In genomic region chr8:120216855-120217830, GRCm38 (mm10) we compare ENCODE assay signal across 8 mouse cellular contexts. TPM values are rescaled to one million over a fixed set of nuclear protein-coding genes. Genes with fewer than 3 reads are reported as not detected.
DNase-seq lines count a peak whose midpoint lies in the region; ATAC-seq lines count a peak whose summit lies in the region.

No protein-coding gene starts in this region.

- H3K36me3 ChIP-seq in embryonic facial prominence, embryonic 14.5 days (ENCODE audit: control insufficient read depth, insufficient read depth, low read length): no peaks in the 10 kb centered on the region
- no peaks in the 10 kb centered on the region for H3K36me3 ChIP-seq in limb, embryonic 12.5 days
- H3K36me3 ChIP-seq in neural tube, embryonic 11.5 days (ENCODE audit: control insufficient read depth, insufficient read depth, low read length): no peaks in the 10 kb centered on the region

- peak overlapping the region; percentile 35 for H3K4me2 ChIP-seq in embryonic facial prominence, embryonic 14.5 days (ENCODE audit: low read depth, low read length)
- H3K4me2 ChIP-seq in limb, embryonic 12.5 days: peak overlapping the region; percentile 26; the same call in 1 of the 2 replicates
- H3K4me2 ChIP-seq in neural tube, embryonic 11.5 days (ENCODE audit: low read depth): no peak overlapping the region

- WGBS in embryonic facial prominence, embryonic 14.5 days: 16% methylated on average over 11 of the region's 13 CpGs
- WGBS in limb, embryonic 12.5 days: 12% methylated on average over 13 of the region's 13 CpGs
- 18% methylated on average over 13 of the region's 13 CpGs for WGBS in neural tube, embryonic 11.5 days

- peak overlapping the region; percentile 85 for H3K27ac ChIP-seq in embryonic facial prominence, embryonic 14.5 days (replicated peaks; ENCODE audit: low read depth, low read length)
- H3K27ac ChIP-seq in limb, embryonic 12.5 days: peak overlapping the region; percentile 92
- no peak overlapping the region for H3K27ac ChIP-seq in neural tube, embryonic 11.5 days (ENCODE audit: low read depth, low read length)

- intact Hi-C loops in heart, postnatal 25 days (cut with DNase I): no loop called here

- H3K9ac ChIP-seq in embryonic facial prominence, embryonic 14.5 days (ENCODE audit: low read depth, low read length): no peak overlapping the region
- 0 out of 2 replicates have a peak overlapping the region, but pooled peaks have one; percentile 23 for H3K9ac ChIP-seq in limb, embryonic 12.5 days (replicated peaks)
- no peak overlapping the region for H3K9ac ChIP-seq in neural tube, embryonic 11.5 days (ENCODE audit: low read length)

- peaks cover 29% of the 10 kb centered on the region for H3K4me1 ChIP-seq in embryonic facial prominence, embryonic 14.5 days (ENCODE audit: control insufficient read depth, insufficient read depth, low read length)
- peaks cover 53% of the 10 kb centered on the region for H3K4me1 ChIP-seq in limb, embryonic 12.5 days (replicated peaks)
- H3K4me1 ChIP-seq in neural tube, embryonic 11.5 days (ENCODE audit: control insufficient read depth, insufficient read depth, low read length): peaks cover 26% of the 10 kb centered on the region

- H3K27me3 ChIP-seq in embryonic facial prominence, embryonic 14.5 days (replicated peaks; ENCODE audit: control insufficient read depth, insufficient read depth, low read length): no peaks in the 10 kb centered on the region
- no peaks in the 10 kb centered on the region for H3K27me3 ChIP-seq in limb, embryonic 12.5 days
- H3K27me3 ChIP-seq in neural tube, embryonic 11.5 days (ENCODE audit: control insufficient read depth, insufficient read depth, low read length): no peaks in the 10 kb centered on the region

- H3K4me3 ChIP-seq in embryonic facial prominence, embryonic 14.5 days (ENCODE audit: low read depth, low read length): no peak overlapping the region
- no peak overlapping the region for H3K4me3 ChIP-seq in limb, embryonic 12.5 days (replicated peaks)
- H3K4me3 ChIP-seq in neural tube, embryonic 11.5 days (ENCODE audit: low read depth, low read length): no peak overlapping the region

- no peaks in the 10 kb centered on the region for H3K9me3 ChIP-seq in embryonic facial prominence, embryonic 14.5 days (ENCODE audit: control insufficient read depth, low read length)
- H3K9me3 ChIP-seq in limb, embryonic 12.5 days: no peaks in the 10 kb centered on the region
- H3K9me3 ChIP-seq in neural tube, embryonic 11.5 days (ENCODE audit: control insufficient read depth, low read length): no peaks in the 10 kb centered on the region

- DNase-seq in NIH3T3 (ENCODE audit: low read depth): peak; percentile 93
- peak; percentile 97 for DNase-seq in embryonic facial prominence, embryonic 14.5 days (ENCODE audit: low spot score)
- peak; percentile 53 for DNase-seq in heart, postnatal 25 days (ENCODE audit: low spot score)
- peak; percentile 67 for DNase-seq in neural tube, embryonic 11.5 days (ENCODE audit: low spot score)
- no peak for DNase-seq in layer of hippocampus, postnatal 25 days (ENCODE audit: extremely low spot score in 1 of 2, low spot score in 1 of 2)
- no peak for DNase-seq in ovary, postnatal 10 days (ENCODE audit: low spot score)

- ATAC-seq in embryonic facial prominence, embryonic 14.5 days (ENCODE audit: low read depth): peak; percentile 87
- ATAC-seq in limb, embryonic 12.5 days (ENCODE audit: insufficient number of reproducible peaks, insufficient read depth, low FRiP score, low TSS enrichment, low read depth): peak; percentile 78
- peak; percentile 86 for ATAC-seq in neural tube, embryonic 11.5 days (ENCODE audit: insufficient read depth, low FRiP score, low TSS enrichment)
- no peak for ATAC-seq in CD4-positive, CD25-positive, alpha-beta regulatory T cell, adult 4 months

RNA-seq across cellular contexts. Expression of gene Gse1, which starts 11.1 kb away (rescaled TPM):
- polyA plus RNA-seq in embryonic facial prominence, embryonic 14.5 days (2014; fragmentation: Nextera tagmentation; extraction: Ambion mirVana): 8.7 and 11.3 TPM in 2 replicates
- 10 to 100 TPM; 20.1 to 25.9 TPM for total RNA-seq in heart, postnatal 25 days (2021)
- 7.6 and 9.1 TPM in 2 replicates for polyA plus RNA-seq in limb, embryonic 12.5 days (2016; fragmentation: Nextera tagmentation; extraction: Ambion mirVana)
- polyA plus RNA-seq in neural tube, embryonic 11.5 days (2014; fragmentation: Nextera tagmentation; extraction: Ambion mirVana): 19.9 and 33.5 TPM in 2 replicates
- 1 to 10 TPM; 2.2 to 4.2 TPM for polyA plus RNA-seq in CD4-positive, CD25-positive, alpha-beta regulatory T cell, adult 4 months (2017; shearing (Covaris generic))
- 100 to 1,000 TPM; 121 to 145 TPM for total RNA-seq in layer of hippocampus, postnatal 25 days (2021)

RNA-seq across cellular contexts. Expression of gene Fam92b, which starts 39.9 kb away (rescaled TPM):
- polyA plus RNA-seq in embryonic facial prominence, embryonic 14.5 days (2014; fragmentation: Nextera tagmentation; extraction: Ambion mirVana): 2.4 and 3.5 TPM in 2 replicates
- total RNA-seq in heart, postnatal 25 days (2021): not detected
- not detected in 2 replicates for polyA plus RNA-seq in limb, embryonic 12.5 days (2016; fragmentation: Nextera tagmentation; extraction: Ambion mirVana)
- 0.90 and 1.0 TPM in 2 replicates for polyA plus RNA-seq in neural tube, embryonic 11.5 days (2014; fragmentation: Nextera tagmentation; extraction: Ambion mirVana)
- polyA plus RNA-seq in CD4-positive, CD25-positive, alpha-beta regulatory T cell, adult 4 months (2017; shearing (Covaris generic)): not detected
- under 1 TPM; 0.61 to 0.71 TPM for total RNA-seq in layer of hippocampus, postnatal 25 days (2021)

Comparison
In these comparisons a context has a peak if more than half of its experiments do, and no peak if none do; other contexts are left out.
1. DNase-seq: peak in NIH3T3 (single experiment), embryonic facial prominence, embryonic 14.5 days (single experiment), heart, postnatal 25 days (single experiment) and neural tube, embryonic 11.5 days (single experiment); none in layer of hippocampus, postnatal 25 days (0 of 2) and ovary, postnatal 10 days (single experiment).